Mouse (Mus musculus) testis, adult 2 months (tissue): Measurements from ENCODE around the gene Yju2.

Experiments used
- CTCF ChIP-seq: fragments of 200-500 bp; IDR thresholded peaks from 2 replicates; pipeline ENCODE4 v1.5.1; 2012; ENCODE audit warnings: low read depth, mild to moderate bottlenecking, inconsistent platforms, low read length, moderate library complexity; ENCODE audit not compliant: control insufficient read depth, insufficient read depth, insufficient replicate concordance
- POLR2A ChIP-seq: fragments of 200-500 bp; IDR thresholded peaks from 2 replicates; pipeline ENCODE4 v1.6.1; 2012; ENCODE audit warnings: low read depth, mild to moderate bottlenecking, inconsistent platforms, low read length, moderate library complexity; ENCODE audit not compliant: control insufficient read depth

DNA sequence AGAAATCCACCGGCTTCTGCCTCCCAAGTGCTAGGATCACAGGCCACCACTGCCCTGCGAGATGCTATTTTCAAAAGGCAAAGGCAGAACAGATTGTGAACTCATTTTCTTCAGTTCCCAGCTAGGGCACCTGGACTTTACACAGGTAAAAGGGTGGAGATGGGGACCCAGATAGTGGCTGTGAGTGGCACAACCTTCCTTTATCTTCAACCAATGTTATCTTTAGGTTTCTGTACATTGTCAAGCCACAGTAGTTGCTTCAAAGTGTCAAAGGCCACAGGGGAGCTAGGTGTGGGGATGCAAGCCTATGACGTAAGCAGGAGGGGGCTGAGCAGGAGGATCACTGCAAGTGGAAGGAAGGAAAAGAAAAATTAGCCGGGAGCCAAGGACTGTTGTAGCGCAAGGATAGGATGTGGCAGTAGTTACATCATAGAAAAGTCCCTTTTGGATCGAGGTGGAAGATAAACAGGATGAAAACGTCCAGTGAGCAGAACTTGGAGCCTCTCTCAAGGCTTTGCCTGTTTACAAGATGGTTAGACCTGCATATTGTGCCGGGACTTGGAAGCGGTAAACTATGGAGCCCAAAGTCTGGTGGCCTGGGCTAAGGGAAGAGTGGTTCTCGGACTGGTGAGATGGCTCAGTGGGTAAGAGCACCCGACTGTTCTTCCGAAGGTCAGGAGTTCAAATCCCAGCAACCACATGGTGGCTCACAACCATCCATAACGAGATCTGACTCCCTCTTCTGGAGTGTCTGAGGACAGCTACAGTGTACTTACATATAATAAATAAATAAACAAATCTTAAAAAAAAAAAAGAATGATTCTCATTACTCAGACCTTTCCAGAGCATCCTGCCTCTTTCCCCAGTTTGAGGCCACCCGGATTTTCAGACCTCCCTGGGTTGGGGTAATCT lies 48.8 kb downstream of the Yju2 start:
- TF ChIP-seq POLR2A (no peak), CTCF (no peak)
